Mouse (Mus musculus): Measurements from ENCODE around the gene Eomes. TPM values are rescaled to one million over a fixed set of nuclear protein-coding genes. Genes with fewer than 3 reads are reported as not detected.

The Eomes gene
- total RNA-seq, 2 experiments from 2014 or later: not detected

DNA sequence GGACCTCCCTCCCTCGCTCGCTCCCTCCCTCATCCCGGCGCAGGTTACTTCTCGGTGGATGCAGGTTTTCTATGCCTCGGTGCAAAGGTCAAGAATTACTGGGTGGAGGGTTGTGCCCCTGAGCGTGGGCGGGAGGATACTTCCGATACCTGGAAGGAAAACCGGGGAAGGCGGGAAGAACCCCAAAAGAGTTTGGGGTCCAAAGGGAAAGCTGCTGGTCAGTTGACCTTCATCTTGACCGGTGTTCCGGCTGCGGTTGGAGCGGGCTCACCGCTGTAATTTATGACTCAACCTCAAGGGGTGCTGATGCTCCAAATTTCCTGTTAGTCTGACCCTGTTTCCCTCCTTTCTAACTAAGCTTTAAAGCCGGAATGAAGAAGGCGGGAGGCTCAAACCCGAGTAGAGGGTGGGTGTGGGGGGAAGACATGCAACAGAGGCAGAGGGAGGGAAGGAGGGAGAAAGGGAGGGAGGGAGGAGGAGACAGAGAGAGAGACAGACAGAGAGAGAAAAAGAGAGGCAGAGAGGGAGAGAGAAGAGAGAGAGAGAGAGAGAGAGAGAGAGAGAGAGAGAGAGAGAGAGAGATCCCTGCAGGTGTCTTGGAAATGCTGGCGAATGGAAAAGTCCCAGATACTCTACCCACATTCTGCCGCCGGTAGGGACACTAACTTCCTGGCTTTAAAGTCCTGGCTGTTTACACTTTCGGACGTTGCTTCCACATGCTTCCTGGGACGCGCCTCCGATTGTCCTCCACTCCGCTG is 10.3 kb downstream of the Eomes start:
- DNase-seq: no peak

DNA sequence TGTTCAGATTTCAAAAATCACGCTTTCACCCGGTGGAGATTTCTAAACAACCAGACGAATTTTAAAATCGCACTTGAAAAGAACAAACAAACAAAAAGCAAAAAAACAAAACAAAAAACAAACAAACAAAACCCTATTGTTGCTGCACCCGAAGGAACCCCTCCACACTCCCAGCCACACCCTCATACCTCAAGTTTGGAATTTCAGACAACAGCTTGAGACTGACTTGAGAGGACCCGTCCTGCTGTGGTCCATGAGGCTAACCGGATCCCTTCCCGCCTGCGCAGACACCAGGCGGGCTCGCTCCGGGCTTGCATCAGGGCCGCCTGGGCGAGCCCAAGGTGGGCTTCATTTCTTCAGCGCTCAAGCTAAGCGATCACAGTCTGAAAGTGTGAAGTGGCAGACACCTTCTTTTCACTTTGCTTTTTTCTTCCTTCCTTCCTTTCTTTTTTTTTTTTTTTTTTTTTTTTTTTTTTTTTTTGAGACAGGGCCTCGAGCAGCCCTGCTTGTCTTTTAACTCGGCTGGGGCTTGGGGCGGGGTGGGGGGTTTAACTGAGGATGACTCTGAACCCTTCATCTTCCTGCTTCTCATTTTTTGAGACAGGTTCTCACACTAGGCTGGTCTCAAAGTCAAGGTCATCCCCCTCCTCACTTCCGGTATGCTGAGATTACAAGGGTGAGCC is 11.0 kb downstream of the Eomes start:
- no peak for DNase-seq

DNA sequence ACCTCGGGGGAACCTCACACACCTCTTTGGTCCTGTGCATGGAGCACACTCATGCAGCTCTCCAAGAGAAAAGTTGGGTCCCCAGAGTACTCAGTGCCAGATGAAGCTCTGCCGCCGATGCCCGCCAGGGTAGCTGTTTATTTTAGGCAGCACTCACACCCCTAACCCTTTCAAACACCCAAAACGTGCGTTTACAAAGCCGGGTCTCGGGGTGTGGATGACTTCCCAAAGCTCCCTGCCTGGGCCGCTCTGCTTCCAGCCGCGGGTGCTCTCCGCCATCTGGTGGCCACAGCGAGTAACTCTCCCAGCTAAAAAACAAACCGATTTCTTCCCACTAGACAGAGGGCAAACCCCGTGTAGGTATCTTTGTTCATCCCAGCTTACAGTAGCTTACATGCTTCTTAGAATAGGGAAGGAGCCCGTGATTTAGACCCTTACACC is 11.6 kb downstream of the Eomes start:
- DNase-seq: peak; percentile 41

DNA sequence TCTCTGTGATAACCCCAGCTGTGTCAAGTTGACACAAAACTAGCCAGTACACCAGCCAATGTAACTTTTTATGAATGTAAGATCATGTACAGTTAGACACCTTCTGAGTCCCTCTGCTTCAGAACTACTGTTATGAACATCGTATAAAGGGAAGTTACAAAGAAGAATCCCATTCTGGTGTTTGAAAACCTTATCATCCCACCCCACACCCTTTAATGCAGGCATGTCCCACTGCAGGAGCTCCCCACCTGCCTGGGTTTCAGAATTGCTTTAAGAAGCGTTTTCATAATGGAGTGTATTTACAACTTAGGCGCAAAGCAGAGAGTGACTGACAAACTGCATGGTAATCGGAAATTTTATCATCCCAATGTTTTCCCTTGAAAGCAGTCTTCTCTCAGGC is 13.2 kb downstream of the Eomes start:
- no peak for DNase-seq

DNA sequence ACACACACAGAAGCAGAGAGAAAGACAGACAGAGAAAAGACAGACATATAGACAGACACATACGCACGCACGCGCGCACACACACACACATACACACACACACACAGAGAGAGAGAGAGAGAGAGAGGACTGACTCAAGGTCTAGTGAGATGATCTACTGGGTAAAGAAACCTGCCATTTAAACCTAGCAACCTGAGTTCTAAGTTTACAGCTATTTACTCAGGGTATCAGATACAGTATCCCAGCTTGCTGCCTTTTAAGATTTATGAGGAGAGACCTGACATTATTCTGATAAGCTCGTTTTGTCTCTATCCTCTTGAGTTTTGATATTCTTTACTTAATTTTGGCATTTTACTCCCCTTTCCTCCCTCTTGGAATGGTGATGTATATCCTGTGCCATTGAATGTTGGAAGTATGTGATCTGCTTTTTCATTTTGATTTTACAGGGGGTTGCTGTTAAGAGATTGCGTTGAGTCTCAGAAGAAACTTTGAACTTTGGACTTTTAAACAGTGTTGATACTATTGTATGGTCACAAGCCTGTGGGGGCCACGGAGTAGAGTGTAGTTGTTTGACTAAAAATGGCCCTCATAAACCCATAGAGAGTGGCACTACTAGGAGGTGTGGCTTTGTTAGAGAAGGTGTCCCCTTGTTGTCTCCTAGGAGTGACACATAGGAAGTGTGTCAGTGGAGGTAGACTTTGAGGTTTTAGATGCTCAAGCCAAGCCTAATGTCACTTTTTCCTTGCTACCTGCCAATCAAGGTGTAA is 15.1 kb downstream of the Eomes start:
- DNase-seq: no peak

DNA sequence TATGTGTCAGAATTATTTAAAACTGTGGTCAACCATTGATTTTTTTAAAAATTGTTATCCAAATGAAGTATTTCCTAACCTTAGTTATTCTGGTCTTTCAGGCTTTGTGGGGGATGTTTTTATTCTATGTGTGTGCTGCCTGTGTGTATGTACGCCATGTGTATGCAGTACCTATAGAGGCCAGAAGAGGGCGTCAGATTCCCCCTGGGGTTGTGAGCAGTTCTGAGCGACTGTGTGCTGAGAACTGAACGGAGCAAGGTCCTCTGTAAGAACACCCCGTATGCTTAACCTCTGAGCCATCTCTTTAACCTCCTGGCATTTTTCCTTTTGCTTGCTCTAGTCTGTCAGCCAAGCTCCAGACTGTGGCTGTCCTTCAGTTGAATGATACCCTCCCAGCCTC is 16.1 kb downstream of the Eomes start:
- DNase-seq: no peak

DNA sequence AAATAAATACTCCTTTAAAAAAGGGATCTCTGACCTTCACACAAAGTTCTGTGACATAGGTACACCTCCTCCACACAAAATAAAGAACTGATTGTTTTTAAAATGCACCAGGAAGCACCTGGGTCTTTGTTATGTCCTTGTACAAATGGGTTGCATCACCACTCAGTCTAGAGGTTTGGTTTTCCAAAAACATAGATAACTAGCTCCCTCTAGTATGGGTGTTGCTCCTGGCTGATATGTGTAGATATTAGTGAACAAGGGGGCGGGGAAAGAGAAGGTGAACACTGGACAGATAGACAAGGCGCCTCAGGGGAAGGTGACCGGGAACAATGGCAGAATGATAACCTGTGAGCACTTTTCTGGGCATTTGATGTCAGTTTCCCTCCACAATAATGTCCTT is 17.9 kb downstream of the Eomes start:
- DNase-seq: no peak

DNA sequence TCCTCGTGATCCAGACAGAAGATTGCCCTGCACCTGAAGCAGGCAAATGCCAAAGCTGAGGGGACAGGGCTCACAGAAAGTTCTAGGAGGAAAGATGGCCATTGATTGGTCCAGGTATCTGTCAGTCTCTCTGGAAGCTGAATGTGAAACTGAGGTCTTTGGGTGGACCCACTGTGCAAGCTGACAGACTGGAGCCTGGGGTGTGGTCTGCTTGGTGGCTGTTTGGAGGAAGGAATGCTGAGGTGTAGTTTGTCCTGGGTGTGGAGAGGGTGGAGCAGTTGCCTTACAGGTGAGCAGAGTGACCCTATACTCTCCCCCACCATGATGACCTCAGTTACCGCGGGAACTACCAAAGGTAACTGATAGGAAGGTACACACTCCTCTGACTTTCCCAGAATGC is 18.9 kb downstream of the Eomes start:
- no peak for DNase-seq

DNA sequence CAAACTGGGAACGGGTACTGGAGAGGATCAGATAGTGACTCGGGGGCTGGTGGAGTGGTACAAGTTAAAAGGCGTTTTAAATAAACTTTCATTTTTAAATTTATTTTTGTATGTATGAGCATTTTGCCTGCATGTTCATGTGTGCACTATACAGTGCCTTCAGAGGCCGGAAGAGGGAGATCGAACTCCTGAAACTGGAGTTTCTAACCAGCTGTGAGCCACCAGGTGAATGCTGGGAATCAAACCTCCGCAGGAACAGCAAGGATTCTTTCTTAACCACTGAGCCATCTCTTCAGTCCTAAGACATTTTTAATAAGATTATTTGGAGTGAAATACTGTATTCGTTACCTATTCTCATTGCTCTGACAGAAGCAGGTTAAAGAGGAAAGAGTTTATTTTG is 20.0 kb downstream of the Eomes start:
- no peak for DNase-seq

DNA sequence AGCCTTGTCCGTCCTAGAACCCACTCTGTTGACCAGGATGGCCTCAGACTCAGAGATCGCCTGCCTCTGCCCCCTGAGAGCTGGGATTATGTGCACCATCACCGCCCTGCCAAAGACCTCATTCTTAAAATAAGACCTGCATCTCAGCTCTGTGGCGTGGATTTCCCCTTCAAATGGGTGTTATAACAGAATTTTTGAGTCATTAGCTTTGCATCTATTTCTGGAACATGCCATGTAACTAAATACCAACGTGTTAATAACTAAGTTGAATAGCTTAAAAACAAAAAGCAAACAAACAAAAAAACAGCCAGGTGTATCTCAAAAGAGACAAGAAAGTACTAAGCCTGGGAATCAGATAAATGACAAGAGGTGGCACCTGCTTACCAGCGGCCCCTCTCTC is 23.0 kb downstream of the Eomes start:
- DNase-seq: no peak

DNA sequence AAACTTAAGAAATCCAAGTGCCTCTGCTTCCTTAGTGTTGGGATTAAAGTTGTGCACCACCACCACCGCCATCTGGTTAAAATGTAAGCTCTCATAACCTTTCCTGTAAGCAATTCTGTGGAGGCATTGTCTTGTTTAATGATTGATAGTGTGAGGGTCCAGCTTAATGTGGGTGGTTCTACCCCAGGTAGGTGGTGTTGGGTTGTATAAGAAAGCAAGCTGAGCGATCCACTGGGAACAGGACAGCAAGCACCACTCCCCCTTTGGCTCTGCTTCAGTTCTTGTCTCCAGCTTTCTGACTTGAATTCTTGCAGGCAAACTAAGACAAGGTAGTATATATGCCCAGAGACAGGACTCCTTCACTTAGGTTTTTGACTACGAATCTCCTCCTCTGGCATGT is 26.6 kb downstream of the Eomes start:
- DNase-seq: no peak

DNA sequence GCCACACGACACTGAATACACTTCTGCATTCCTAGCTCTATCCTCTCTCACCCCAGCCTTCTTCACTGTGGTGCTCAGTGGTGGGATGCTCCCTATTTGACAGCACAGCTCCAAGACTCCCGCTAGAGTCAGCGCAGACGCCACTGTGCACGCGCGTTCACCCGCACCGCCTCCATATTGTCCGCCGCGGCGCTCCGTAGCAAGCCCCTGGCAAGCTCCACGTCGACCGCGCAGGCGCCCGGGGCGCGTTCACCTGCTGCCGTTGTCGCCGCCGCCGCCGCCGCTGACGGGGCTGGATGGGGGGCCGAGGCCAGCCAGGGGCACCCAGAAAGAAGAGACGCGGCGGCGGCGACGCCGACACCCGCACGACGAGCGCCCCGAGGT is 28.0 kb downstream of the Eomes start, which contains the start of gene Golga4:
Gene Golga4 (plus strand): TSS at position 248 of the 384 bp plus-strand sequence.
- peak; percentile 86 for DNase-seq

DNA sequence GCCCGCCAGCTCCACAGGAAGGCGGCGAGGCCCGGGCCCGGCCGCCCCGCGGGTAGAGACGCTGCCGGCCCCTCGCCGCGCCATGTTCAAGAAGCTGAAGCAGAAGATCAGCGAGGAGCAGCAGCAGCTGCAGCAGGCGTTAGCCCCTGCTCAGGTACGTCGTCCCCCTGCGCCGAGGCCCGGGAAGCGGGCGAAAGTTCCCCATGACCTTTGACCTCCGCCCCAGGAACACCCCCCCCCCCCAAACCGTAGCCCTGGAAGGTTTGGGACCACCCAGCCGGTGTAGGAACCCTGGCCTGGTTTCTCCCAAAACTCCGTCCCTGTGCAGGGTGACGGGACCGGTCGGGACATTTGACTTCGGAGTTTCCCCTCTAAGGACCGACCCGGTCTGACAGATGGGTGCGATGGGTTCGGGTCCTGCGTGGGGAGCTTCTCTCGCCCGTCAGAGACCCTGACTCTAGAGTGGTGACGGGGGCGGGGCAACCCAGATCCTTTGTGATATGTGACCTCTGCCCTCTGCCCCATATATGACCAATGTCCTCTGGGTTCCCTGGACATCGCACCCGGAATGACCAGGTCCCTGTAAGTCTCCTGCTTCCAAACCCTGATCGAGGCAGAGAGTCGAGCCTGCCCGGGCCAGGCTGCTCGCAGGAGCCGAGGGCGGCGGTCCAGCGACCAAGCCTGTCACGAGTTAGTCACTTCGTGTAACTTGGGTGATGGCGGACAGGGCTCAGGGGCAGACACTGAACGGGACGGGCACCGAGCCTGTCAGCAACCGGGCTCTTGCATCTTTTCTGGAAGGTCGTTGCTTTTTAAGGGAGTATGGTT is 28.6 kb downstream of the Eomes start:
- DNase-seq: no peak

DNA sequence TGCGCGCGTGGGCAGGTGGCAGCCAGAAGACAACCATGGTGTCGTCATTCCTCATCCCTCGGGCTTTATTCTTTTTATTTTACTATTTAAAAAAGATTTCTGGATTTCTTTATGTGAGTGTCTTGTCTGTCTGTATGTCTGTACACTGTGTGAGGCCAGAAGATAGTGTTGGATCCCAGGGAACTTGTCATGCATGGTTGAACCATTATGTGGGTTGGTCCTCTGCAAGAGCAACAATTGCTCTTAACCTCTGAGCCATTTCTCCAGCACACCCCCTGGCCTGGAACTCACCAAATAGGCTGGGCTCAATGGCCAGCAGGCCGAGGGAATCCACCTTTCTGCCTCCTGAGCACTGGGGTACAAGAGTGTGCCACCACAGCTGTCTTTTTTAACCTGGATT is 29.5 kb downstream of the Eomes start:
- DNase-seq: no peak

DNA sequence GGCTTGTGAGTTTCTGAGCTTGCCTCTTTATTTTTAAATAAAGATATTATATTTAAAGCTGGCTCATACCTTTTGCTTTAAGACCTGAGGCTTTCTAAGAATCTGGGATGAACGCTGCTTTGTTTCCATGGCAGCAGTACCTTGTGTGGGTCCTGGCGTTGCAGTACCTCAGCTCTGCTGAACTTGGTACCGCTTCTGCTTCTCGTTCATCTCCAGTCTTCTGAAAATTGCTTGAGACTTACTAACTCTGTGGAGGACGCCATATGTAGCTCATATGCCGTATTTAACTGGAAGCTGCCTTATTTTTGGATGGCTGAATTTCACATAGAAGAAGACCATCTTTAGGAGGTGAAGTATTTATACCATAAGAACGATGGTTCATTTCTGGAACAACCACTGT is 30.6 kb downstream of the Eomes start:
- no peak for DNase-seq

DNA sequence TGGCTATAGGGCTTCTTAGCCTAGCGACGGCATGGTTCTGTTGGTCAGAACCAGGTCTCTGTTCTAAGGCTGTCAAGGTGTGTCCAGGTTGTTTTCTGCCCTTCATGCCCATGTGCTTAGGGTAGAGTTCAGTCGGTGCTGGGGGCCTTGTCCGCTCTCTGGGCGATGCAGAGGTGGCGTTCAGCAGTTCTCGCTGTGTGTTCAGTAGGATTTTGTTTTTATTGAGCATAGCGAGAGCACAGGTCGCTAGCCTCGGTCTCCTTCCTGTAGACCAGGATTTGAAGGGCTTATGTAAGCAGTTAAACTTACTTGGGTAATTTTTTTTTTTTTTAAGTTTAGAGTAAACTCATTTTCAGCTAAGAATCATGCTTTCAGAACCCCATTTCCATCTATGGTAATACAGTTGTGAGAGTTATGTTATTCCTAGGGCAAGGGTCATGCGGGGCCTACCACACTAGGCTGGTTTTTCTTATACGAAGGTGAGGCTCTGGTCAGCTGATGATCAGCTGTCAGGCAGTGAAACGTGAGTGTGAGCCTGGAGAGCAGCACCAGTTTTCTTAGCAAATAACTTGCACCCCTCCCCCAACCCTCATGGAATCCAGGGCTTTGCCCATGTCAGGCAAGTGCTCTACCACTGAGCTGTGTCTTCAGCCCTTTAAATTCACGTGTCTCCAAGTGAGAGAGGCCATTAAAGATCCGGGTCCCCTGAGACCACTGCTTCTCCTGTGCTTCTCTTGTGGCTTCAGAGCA is 33.1 kb downstream of the Eomes start:
- no peak for DNase-seq

DNA sequence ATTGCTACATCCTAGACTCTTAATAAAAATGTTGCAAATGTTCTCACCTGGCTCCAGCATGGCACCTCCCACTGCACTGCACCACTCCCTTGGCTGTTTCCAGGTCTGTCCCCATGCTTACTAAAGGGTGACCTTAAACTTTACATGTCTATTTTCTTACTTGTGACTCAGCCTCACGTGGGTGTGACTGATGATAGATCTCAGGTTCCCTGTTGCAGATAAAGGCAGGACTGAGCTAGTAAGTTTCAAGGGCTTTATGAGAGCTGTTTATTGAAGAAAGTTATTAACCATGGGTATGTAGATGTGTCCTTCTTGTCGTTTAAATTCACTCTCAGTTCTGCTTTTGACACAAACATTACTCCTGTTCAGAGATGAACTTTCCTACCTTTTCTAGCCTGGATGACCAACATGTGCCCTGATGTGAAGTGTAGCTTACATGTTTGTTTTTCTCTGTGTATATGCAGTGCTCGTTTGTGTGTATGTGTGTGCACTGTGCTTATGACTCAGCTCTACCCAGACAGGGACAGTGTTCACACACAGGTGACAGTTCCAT is 34.7 kb downstream of the Eomes start:
- no peak for DNase-seq

DNA sequence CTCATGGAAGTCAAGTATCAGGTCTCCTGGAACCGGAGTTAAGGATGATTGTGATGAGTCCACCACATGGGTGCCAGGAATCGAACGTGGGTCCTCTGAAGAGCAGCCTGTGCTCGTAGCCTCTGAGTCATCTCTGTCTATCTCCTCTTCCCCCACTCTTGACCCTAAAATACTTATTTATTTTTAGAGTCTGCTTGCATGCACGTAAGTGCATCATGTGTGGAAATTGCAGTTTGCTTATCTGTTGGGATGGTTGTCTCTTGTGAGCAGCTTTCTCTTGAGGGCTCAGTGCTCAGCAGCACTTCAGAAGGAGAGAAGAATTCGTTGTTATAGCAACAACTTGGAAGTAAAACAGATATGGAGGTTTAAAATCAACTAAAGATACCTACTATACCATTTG is 37.5 kb downstream of the Eomes start:
- no peak for DNase-seq

DNA sequence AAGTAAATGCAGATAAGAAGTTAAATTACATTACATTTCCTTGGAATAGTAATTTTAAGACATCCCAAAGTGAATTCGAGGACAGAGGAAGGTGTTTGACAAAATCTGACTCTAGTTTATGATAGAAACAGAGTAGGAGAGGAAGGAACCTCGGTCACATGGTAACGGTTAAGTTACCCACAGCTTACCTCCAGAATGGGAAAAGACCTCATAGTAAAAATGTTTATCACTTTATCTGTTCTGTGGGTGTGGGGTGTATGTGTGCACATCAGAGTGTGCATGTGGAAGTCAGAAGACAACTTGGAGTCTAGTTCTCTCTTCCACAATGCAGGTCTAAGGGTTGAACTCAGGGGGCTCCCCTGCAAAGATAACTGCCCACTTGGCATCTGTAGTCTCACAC is 38.1 kb downstream of the Eomes start:
- DNase-seq: no peak

DNA sequence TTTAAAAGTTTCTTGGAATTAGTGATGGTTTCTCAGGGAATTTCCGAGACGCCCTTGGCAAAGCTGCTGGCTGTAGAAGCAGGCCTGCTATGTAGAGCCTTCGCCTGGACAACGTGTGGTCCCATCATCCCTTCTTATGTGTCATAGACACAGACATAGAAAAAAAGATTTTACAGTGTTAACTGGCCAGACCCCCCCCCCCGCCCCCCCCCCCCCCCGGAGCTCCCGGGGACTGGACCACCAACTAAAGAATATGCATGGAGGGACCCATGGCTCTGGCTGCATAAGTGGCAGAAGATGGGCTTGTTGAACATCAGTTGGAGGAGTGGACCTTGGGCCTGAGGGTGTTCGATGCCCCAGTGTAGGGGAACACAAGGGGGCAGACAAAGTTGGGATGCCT is 39.6 kb downstream of the Eomes start:
- no peak for DNase-seq

DNA sequence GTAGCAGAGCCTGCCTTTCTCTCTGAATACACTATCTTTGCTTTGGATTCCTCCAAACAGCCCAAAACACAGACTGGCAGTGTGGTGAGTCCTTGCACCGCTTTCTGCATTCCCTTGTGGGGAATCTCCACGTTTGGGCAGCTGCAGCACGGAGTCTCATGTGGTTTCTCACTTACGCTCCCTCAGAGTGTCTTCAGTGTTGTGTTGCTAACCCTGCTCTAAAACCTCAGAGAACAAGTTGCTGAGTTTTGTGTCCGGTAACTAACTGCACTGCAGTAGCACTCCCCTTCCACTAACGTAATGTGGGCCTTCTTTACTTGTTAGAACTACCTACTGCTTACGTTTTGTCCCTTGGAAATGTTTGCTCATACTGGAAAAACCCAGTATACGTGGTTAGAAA is 41.1 kb downstream of the Eomes start:
- no peak for DNase-seq

All from gastrocnemius, postnatal 25 days (tissue).